Mouse (Mus musculus) CH12.LX (cell line): Measurements from ENCODE around the gene Pafah2. TPM values are rescaled to one million over a fixed set of nuclear protein-coding genes. Genes with fewer than 3 reads are reported as not detected.

Experiments used
- DNase-seq: peaks from one replicate; pipeline ENCODE4 v3.0.0-alpha.2; 2013; ENCODE audit errors: extremely low read depth
- H3K27ac ChIP-seq: 2 replicates; pipeline ENCODE4 v1.5.1; 2012; ENCODE audit warnings: low read depth, mild to moderate bottlenecking, control low read depth, moderate library complexity; ENCODE audit not compliant: insufficient read depth
- H3K27me3 ChIP-seq: replicated peaks from 2 replicates; pipeline ENCODE3; 2012; ENCODE audit warnings: inconsistent platforms
- H3K36me3 ChIP-seq, 2 experiments: replicated peaks in 1 of 2; 2 replicates each; pipeline versions ENCODE3 to v1.6.1; 2012; ENCODE audit warnings: inconsistent platforms in 1 of 2, low read length in 1 of 2, mild to moderate bottlenecking in 1 of 2, mixed read lengths in 1 of 2, moderate library complexity in 1 of 2; ENCODE audit not compliant: control insufficient read depth in 1 of 2, insufficient read depth in 1 of 2
- H3K4me1 ChIP-seq, 2 experiments: 2 replicates each; pipeline ENCODE4 v1.6.1; 2012; ENCODE audit warnings: inconsistent platforms in 1 of 2, moderate library complexity in 1 of 2; ENCODE audit not compliant: insufficient read depth in 2 of 2, control insufficient read depth in 1 of 2
- H3K4me2 ChIP-seq: 2 replicates; pipeline ENCODE4 v1.6.1; 2012; ENCODE audit warnings: low read depth, mild to moderate bottlenecking, control low read depth; ENCODE audit not compliant: poor library complexity, insufficient read depth, severe bottlenecking
- H3K4me3 ChIP-seq, 3 experiments: fragments of 150-350 bp in 1 of 3; sonication (generic) in 1 of 3; replicated peaks in 1 of 3; 2 replicates each; pipeline versions ENCODE3 to v1.5.1; 2011 to 2012; ENCODE audit warnings: low read depth in 2 of 3, low read length in 2 of 3, mild to moderate bottlenecking in 2 of 3, moderate library complexity in 2 of 3, control low read depth in 1 of 3, improper control_type of control experiment in 1 of 3, inconsistent platforms in 1 of 3, mixed read lengths in 1 of 3; ENCODE audit not compliant: poor library complexity in 1 of 3
- H3K79me2 ChIP-seq: replicated peaks from 2 replicates; pipeline ENCODE4 v1.6.1; 2012; ENCODE audit warnings: mild to moderate bottlenecking, moderate library complexity; ENCODE audit not compliant: control insufficient read depth, poor library complexity, insufficient read depth, severe bottlenecking; ENCODE audit errors: extremely low read depth
- H3K9ac ChIP-seq: 2 replicates; pipeline ENCODE4 v1.6.1; 2012; ENCODE audit warnings: low read depth, mild to moderate bottlenecking, control low read depth, moderate library complexity; ENCODE audit not compliant: insufficient read depth
- H3K9me3 ChIP-seq: replicated peaks from 2 replicates; pipeline ENCODE3; 2012; ENCODE audit warnings: low read length, inconsistent platforms, mixed read lengths
- BHLHE40 ChIP-seq: IDR thresholded peaks from 2 replicates; pipeline ENCODE4 v1.6.1; 2011; ENCODE audit warnings: mild to moderate bottlenecking, low read depth, low read length, improper control_type of control experiment
- CHD2 ChIP-seq: IDR thresholded peaks from 2 replicates; pipeline ENCODE4 v1.6.1; 2011; ENCODE audit warnings: low read length, improper control_type of control experiment
- CTCF ChIP-seq, 2 experiments: IDR thresholded peaks in 1 of 2; conservative IDR thresholded peaks in 1 of 2; 2 replicates each; pipeline ENCODE4 v1.5.1; 2011 to 2012; ENCODE audit warnings: low read depth in 2 of 2, low read length in 2 of 2, improper control_type of control experiment in 1 of 2, inconsistent platforms in 1 of 2, mild to moderate bottlenecking in 1 of 2, moderate library complexity in 1 of 2
- ELF1 ChIP-seq: IDR thresholded peaks from 2 replicates; pipeline ENCODE4 v1.6.1; 2014; ENCODE audit warnings: low read depth, mild to moderate bottlenecking, inconsistent platforms, low read length, improper control_type of control experiment
- EP300 ChIP-seq: IDR thresholded peaks from 2 replicates; pipeline ENCODE4 v1.6.1; 2011; ENCODE audit warnings: low read length, improper control_type of control experiment
- GABPA ChIP-seq: IDR thresholded peaks from 2 replicates; pipeline ENCODE4 v1.6.1; 2012; ENCODE audit warnings: low read depth, low read length, improper control_type of control experiment, inconsistent platforms; ENCODE audit not compliant: insufficient replicate concordance
- HCFC1 ChIP-seq: IDR thresholded peaks from 2 replicates; pipeline ENCODE4 v1.6.1; 2012; ENCODE audit warnings: low read depth, mild to moderate bottlenecking, inconsistent platforms, low read length, improper control_type of control experiment
- IRF4 ChIP-seq: IDR thresholded peaks from 2 replicates; pipeline ENCODE4 v1.6.1; 2014; ENCODE audit warnings: low read depth, mild to moderate bottlenecking, inconsistent platforms, low read length, improper control_type of control experiment
- JUN ChIP-seq: IDR thresholded peaks from 2 replicates; pipeline ENCODE4 v1.6.1; 2011; ENCODE audit warnings: low read depth, mild to moderate bottlenecking, low read length, improper control_type of control experiment, moderate library complexity; ENCODE audit not compliant: insufficient read depth
- JUND ChIP-seq: conservative IDR thresholded peaks from 2 replicates; pipeline ENCODE4 v1.6.1; 2011; ENCODE audit warnings: low read depth, low read length, improper control_type of control experiment
- KAT2A ChIP-seq: IDR thresholded peaks from 2 replicates; pipeline ENCODE4 v1.6.1; 2012; ENCODE audit warnings: low read length, improper control_type of control experiment, inconsistent platforms; ENCODE audit not compliant: insufficient replicate concordance
- MAFK ChIP-seq: IDR thresholded peaks from 2 replicates; pipeline ENCODE4 v1.6.1; 2011; ENCODE audit warnings: low read length, improper control_type of control experiment; ENCODE audit not compliant: insufficient replicate concordance
- MAX ChIP-seq: IDR thresholded peaks from 2 replicates; pipeline ENCODE4 v1.6.1; 2011; ENCODE audit warnings: low read length, improper control_type of control experiment
- MAZ ChIP-seq: IDR thresholded peaks from 2 replicates; pipeline ENCODE4 v1.6.1; 2012; ENCODE audit warnings: low read depth, mild to moderate bottlenecking, inconsistent platforms, low read length, improper control_type of control experiment, moderate library complexity
- MEF2A ChIP-seq: IDR thresholded peaks from 2 replicates; pipeline ENCODE4 v1.6.1; 2014; ENCODE audit warnings: low read depth, mild to moderate bottlenecking, inconsistent platforms, low read length, improper control_type of control experiment, borderline replicate concordance
- MXI1 ChIP-seq: IDR thresholded peaks from 2 replicates; pipeline ENCODE4 v1.6.1; 2011; ENCODE audit warnings: mild to moderate bottlenecking, low read depth, low read length, improper control_type of control experiment
- MYC ChIP-seq: IDR thresholded peaks from 2 replicates; pipeline ENCODE4 v1.6.1; 2011; ENCODE audit warnings: low read depth, mild to moderate bottlenecking, improper control_type of control experiment, low read length
- NELFE ChIP-seq: IDR thresholded peaks from 2 replicates; pipeline ENCODE4 v1.6.1; 2011; ENCODE audit warnings: low read depth, low read length, improper control_type of control experiment
- NRF1 ChIP-seq: IDR thresholded peaks from 2 replicates; pipeline ENCODE4 v1.6.1; 2014; ENCODE audit warnings: low read depth, mild to moderate bottlenecking, inconsistent platforms, low read length, improper control_type of control experiment, moderate library complexity
- PAX5 ChIP-seq: IDR thresholded peaks from 2 replicates; pipeline ENCODE4 v1.6.1; 2012; ENCODE audit warnings: low read length, inconsistent platforms, mixed read lengths
- POLR2A ChIP-seq: IDR thresholded peaks from 2 replicates; pipeline ENCODE4 v1.6.1; 2011; ENCODE audit warnings: low read depth, mild to moderate bottlenecking, improper control_type of control experiment, low read length
- RAD21 ChIP-seq: IDR thresholded peaks from 2 replicates; pipeline ENCODE4 v1.6.1; 2011; ENCODE audit warnings: low read depth, mild to moderate bottlenecking, low read length, improper control_type of control experiment, moderate library complexity
- SIN3A ChIP-seq: IDR thresholded peaks from 2 replicates; pipeline ENCODE4 v1.6.1; 2012; ENCODE audit warnings: low read length, improper control_type of control experiment, inconsistent platforms
- SMC3 ChIP-seq: IDR thresholded peaks from 2 replicates; pipeline ENCODE4 v1.6.1; 2011; ENCODE audit warnings: low read depth, low read length, improper control_type of control experiment
- TBP ChIP-seq: conservative IDR thresholded peaks from 2 replicates; pipeline ENCODE4 v1.6.1; 2011; ENCODE audit warnings: low read depth, low read length, improper control_type of control experiment
- TCF12 ChIP-seq: IDR thresholded peaks from 2 replicates; pipeline ENCODE4 v1.6.1; 2014; ENCODE audit warnings: low read depth, mild to moderate bottlenecking, inconsistent platforms, low read length, improper control_type of control experiment
- UBTF ChIP-seq: IDR thresholded peaks from 2 replicates; pipeline ENCODE4 v1.6.1; 2012; ENCODE audit warnings: low read depth, mild to moderate bottlenecking, inconsistent platforms, low read length, improper control_type of control experiment, moderate library complexity
- USF1 ChIP-seq: IDR thresholded peaks from 2 replicates; pipeline ENCODE4 v1.6.1; 2014; ENCODE audit warnings: low read depth, mild to moderate bottlenecking, inconsistent platforms, low read length, improper control_type of control experiment
- ZC3H11A ChIP-seq: IDR thresholded peaks from 2 replicates; pipeline ENCODE4 v1.6.1; 2012; ENCODE audit warnings: low read depth, mild to moderate bottlenecking, inconsistent platforms, low read length, improper control_type of control experiment
- ZKSCAN1 ChIP-seq: IDR thresholded peaks from 2 replicates; pipeline ENCODE4 v1.6.1; 2012; ENCODE audit warnings: low read depth, inconsistent platforms, low read length, improper control_type of control experiment, borderline replicate concordance
- ZMIZ1 ChIP-seq: IDR thresholded peaks from 2 replicates; pipeline ENCODE4 v1.6.1; 2012; ENCODE audit warnings: low read depth, mild to moderate bottlenecking, inconsistent platforms, low read length, improper control_type of control experiment
- ZNF384 ChIP-seq: IDR thresholded peaks from 2 replicates; pipeline ENCODE4 v1.6.1; 2012; ENCODE audit warnings: low read depth, low read length, improper control_type of control experiment, inconsistent platforms
- dilution Hi-C: fragments of 300-500 bp; cut with MboI; formaldehyde crosslinking; loops from 2 replicates; pipeline ENCODE4 v1.14.3; 2020; ENCODE audit warnings: low sequenced_read_pairs; ENCODE audit not compliant: extremely low pct_unique_long_range_greater_than_20kb, extremely low pct_ligation_motif_present
- in situ Hi-C: fragments of 300-500 bp; cut with MboI; formaldehyde crosslinking; loops from 3 replicates; pipeline ENCODE4 v1.14.3; 2019; ENCODE audit warnings: low sequenced_read_pairs, low pct_ligation_motif_present, low pct_unique_long_range_greater_than_20kb, mixed read lengths
- polyA plus RNA-seq: library from polyadenylated mRNA; unstranded; fragments of >175 nt; gene quantifications from 2 replicates; pipeline ENCODE4 v1.2.1, GENCODE M21; 2012; ENCODE audit warnings: low read depth; ENCODE audit not compliant: insufficient read length
- total RNA-seq, 2 experiments: library from RNA; depleted of rRNA; stranded (reverse); fragments of 300-350 nt in 1 of 2; fragments of >200 nt in 1 of 2; gene quantifications; 2 replicates each; pipeline ENCODE4 v1.2.3; 2012 to 2014

Pafah2 gene
- total RNA-seq (2012; rRNA removed), result 10.5 and 10.7 TPM in 2 replicates
- 8.9 and 10.6 TPM in 2 replicates for total RNA-seq (2014; rRNA removed)
- 9.1 and 10.4 TPM in 2 replicates for polyA plus RNA-seq

DNA sequence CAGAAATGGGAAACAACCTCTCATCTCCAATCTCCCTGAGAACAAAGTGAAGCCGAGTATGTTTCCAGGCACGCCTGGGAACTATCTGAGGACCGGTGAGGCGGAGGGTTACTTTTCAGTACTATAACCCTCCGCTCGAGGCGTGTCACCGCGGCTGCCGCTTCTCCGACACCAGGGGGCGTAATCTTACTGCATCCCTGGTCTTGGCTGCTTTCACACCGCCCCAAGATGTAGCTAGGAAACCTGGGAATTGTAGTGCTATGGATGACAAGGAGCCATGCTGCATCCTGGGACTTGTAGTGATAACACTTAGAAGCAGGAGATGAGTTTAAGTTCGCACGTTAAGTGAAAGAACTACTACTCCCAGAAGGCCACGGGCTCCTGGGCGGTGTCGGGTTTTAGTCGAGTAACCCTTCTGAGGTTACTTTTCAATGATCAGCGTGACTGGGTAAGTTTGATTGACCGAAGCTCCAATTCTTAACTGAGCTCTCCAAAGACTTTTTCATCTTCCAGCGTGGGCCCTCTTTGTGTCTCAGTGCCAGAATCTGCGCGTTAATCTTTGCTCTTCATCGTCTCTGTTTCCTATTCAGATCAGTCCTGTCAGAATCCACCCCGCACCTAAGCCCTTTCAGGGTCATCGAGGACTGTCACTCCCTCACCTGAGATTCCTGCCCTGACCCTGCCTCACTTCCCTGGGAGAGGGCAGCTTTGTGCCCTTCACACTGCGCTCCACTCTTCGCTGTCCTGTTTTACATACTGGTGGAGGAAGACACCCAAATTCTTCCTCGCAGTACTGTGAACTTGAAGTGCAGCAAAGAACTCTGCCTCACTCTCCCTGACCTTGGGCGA lies at the start of gene Pafah2:
Pafah2 (plus strand) TSS at position 344 of the 849 bp plus-strand sequence.
- H3K79me2 ChIP-seq, result no peaks in the 10 kb centered on the region
- no peaks in the 10 kb centered on the region for H3K36me3 ChIP-seq
- peak within 1 kb of the TSS; percentile 58 to 73 (median 59) for H3K4me3 ChIP-seq
- dilution Hi-C loops, result no loop called here
- H3K27me3 ChIP-seq, result no peaks in the 10 kb centered on the region
- peak; percentile 98 for DNase-seq
- peak within 1 kb of the TSS; percentile 98 for H3K4me2 ChIP-seq
- in situ Hi-C loops, result loop anchor here (5.0 kb wide), 1 partner anchor 81 kb away; no protein-coding TSS in a partner anchor
- no peak within 1 kb of the TSS for H3K27ac ChIP-seq
- peak within 1 kb of the TSS; percentile 69 for H3K9ac ChIP-seq
- TF ChIP-seq HCFC1 (peak; percentile 96), ZKSCAN1 (peak; percentile 9; the same call in 1 of the 2 replicates), SIN3A (peak; percentile 87), ELF1 (peak; percentile 74), POLR2A (peak; percentile 46), MAX (peak; percentile 68), ZNF384 (no peak; the same call in 1 of the 2 replicates), JUND (0 out of 2 replicates have a peak, but pooled peaks have one; percentile 13), NELFE (no peak; the same call in 1 of the 2 replicates), ZC3H11A (peak; percentile 38; the same call in 1 of the 2 replicates), RAD21 (peak; percentile 78), TCF12 (peak; percentile 32), TBP (0 out of 2 replicates have a peak, but pooled peaks have one; percentile 41), PAX5 (no peak), IRF4 (peak; percentile 87), JUN (no peak), MAFK (no peak; the same call in 1 of the 2 replicates), GABPA (peak; percentile 89; the same call in 1 of the 2 replicates), NRF1 (0 out of 2 replicates have a peak, but pooled peaks have one; percentile 23), ZMIZ1 (no peak), USF1 (no peak), SMC3 (peak; percentile 90), CTCF (conservative IDR thresholded peaks at IDR 0.05 in 1 of 2, IDR thresholded peaks at IDR 0.05 in 1 of 2; ENCODE audit: low read depth in 2 of 2, low read length in 2 of 2) (peak; percentile 55 to 95), KAT2A (peak; percentile 99), MAZ (peak; percentile 70), EP300 (no peak), CHD2 (peak; percentile 85), MEF2A (peak; percentile 9; the same call in 1 of the 2 replicates), BHLHE40 (peak; percentile 61), UBTF (no peak), MYC (peak; percentile 86), MXI1 (peak; percentile 79)
- H3K4me1 ChIP-seq, result peaks cover 0 to 11% of the 10 kb centered on the region in 2 experiments; a peak in 2 of 4 replicates
- no peaks in the 10 kb centered on the region for H3K9me3 ChIP-seq
